In genomic region chr11:35447951-35448350, GRCm38 (mm10) we compare ENCODE assay signal across 17 mouse cellular contexts.
DNase-seq lines count a peak whose midpoint lies in the region; ATAC-seq and TF ChIP-seq lines count a peak whose summit lies in the region.
"Had no signal": no experiment of that assay in that cellular context is flagged by ENCODE, and none has a peak within 500 bp of the region (broad histone marks: within the 10 kb centered on the region; RNA-seq: fewer than 3 reads in every experiment).

No protein-coding gene starts in this region.

- peak; percentile 62 for DNase-seq in embryo, embryonic 11 days
- DNase-seq in embryo, embryonic 10 days (ENCODE audit: low spot score): no peak
- peak; percentile 15 for DNase-seq in lung, postnatal 0 days (ENCODE audit: low spot score)
- no peak for DNase-seq in lung, adult 18-20 months
- DNase-seq in spleen, postnatal 36 days (ENCODE audit: low spot score in 2 of 2): no peak
- DNase-seq: adrenal gland, postnatal 10 days; cerebellum, postnatal 10 days; gastrocnemius, postnatal 14 days; heart, postnatal 36 days; thymus, postnatal 14 days had no signal

- H3K27ac ChIP-seq in lung, postnatal 0 days (ENCODE audit: low read length): no peak overlapping the region
- H3K27ac ChIP-seq in intestine, postnatal 0 days (ENCODE audit: low read depth, low read length): no peak overlapping the region
- H3K27ac ChIP-seq in stomach, embryonic 16.5 days (ENCODE audit: low read length): no peak overlapping the region
- no peak overlapping the region for H3K27ac ChIP-seq in forebrain, embryonic 13.5 days
- H3K27ac ChIP-seq: hindbrain, postnatal 0 days; midbrain, embryonic 13.5 days had no signal

- no peak for TF ChIP-seq CTCF in lung, postnatal 0 days (IDR thresholded peaks at IDR 0.05)
- no peak for TF ChIP-seq CTCF in intestine, postnatal 0 days (IDR thresholded peaks at IDR 0.05; ENCODE audit: low read depth)

- H3K9ac ChIP-seq in lung, postnatal 0 days (replicated peaks; ENCODE audit: low read depth): no peak overlapping the region
- no peak overlapping the region for H3K9ac ChIP-seq in intestine, postnatal 0 days (ENCODE audit: low read depth, low read length)
- no peak overlapping the region for H3K9ac ChIP-seq in stomach, embryonic 16.5 days (ENCODE audit: low read length)
- no peak overlapping the region for H3K9ac ChIP-seq in forebrain, embryonic 13.5 days
- H3K9ac ChIP-seq: midbrain, embryonic 13.5 days had no signal

- no peaks in the 10 kb centered on the region for H3K4me1 ChIP-seq in lung, postnatal 0 days (ENCODE audit: insufficient read depth, low read depth, low read length)
- H3K4me1 ChIP-seq in intestine, postnatal 0 days (replicated peaks; ENCODE audit: control insufficient read depth, insufficient read depth, low read length): 0 out of 2 replicates have a peak, but pooled peaks cover 4% of the 10 kb centered on the region
- peaks cover 15% of the 10 kb centered on the region; the same call in 1 of the 2 replicates for H3K4me1 ChIP-seq in stomach, embryonic 16.5 days (ENCODE audit: control insufficient read depth, insufficient read depth, low read length)
- peaks cover 6% of the 10 kb centered on the region; the same call in 1 of the 2 replicates for H3K4me1 ChIP-seq in forebrain, embryonic 13.5 days

- no peaks in the 10 kb centered on the region for H3K36me3 ChIP-seq in lung, postnatal 0 days (ENCODE audit: insufficient read depth, low read length)
- H3K36me3 ChIP-seq in intestine, postnatal 0 days (ENCODE audit: control insufficient read depth, insufficient read depth): no peaks in the 10 kb centered on the region
- no peaks in the 10 kb centered on the region for H3K36me3 ChIP-seq in stomach, embryonic 16.5 days (ENCODE audit: control insufficient read depth, insufficient read depth, low read length)
- no peaks in the 10 kb centered on the region for H3K36me3 ChIP-seq in forebrain, embryonic 13.5 days (ENCODE audit: poor library complexity, severe bottlenecking)
- H3K36me3 ChIP-seq: midbrain, embryonic 13.5 days had no signal

- WGBS in lung, postnatal 0 days: 34% methylated on average over 9 of the region's 9 CpGs
- WGBS in intestine, postnatal 0 days: 17% methylated on average over 9 of the region's 9 CpGs
- WGBS in stomach, embryonic 16.5 days: 38% methylated on average over 9 of the region's 9 CpGs
- WGBS in forebrain, embryonic 13.5 days: 85% methylated on average over 9 of the region's 9 CpGs

- H3K4me3 ChIP-seq in lung, postnatal 0 days (ENCODE audit: low read depth, low read length): no peak overlapping the region
- H3K4me3 ChIP-seq in intestine, postnatal 0 days (ENCODE audit: low read depth, low read length): no peak overlapping the region
- H3K4me3 ChIP-seq in stomach, embryonic 16.5 days (replicated peaks; ENCODE audit: low read length): no peak overlapping the region
- H3K4me3 ChIP-seq in forebrain, embryonic 13.5 days: no peak overlapping the region
- H3K4me3 ChIP-seq: midbrain, embryonic 13.5 days had no signal

- ATAC-seq in lung, postnatal 0 days: no peak
- ATAC-seq in intestine, postnatal 0 days: 0 out of 2 replicates have a peak, but pooled peaks have one; percentile 22
- ATAC-seq in stomach, embryonic 16.5 days (ENCODE audit: insufficient read depth, low FRiP score): peak; percentile 41; the same call in 1 of the 2 replicates
- ATAC-seq in forebrain, embryonic 13.5 days: no peak
- ATAC-seq: forebrain, embryonic 16.5 days; hindbrain, postnatal 0 days; midbrain, embryonic 13.5 days had no signal

- H3K27me3 ChIP-seq in lung, postnatal 0 days (replicated peaks; ENCODE audit: insufficient read depth, low read length): no peaks in the 10 kb centered on the region
- no peaks in the 10 kb centered on the region for H3K27me3 ChIP-seq in intestine, postnatal 0 days (replicated peaks; ENCODE audit: control insufficient read depth, insufficient read depth, low read length)
- H3K27me3 ChIP-seq in stomach, embryonic 16.5 days (ENCODE audit: control insufficient read depth, insufficient read depth, low read length): no peaks in the 10 kb centered on the region
- H3K27me3 ChIP-seq in forebrain, embryonic 13.5 days: peaks cover 89% of the 10 kb centered on the region

- H3K9me3 ChIP-seq in lung, postnatal 0 days (ENCODE audit: low read length): no peaks in the 10 kb centered on the region
- no peaks in the 10 kb centered on the region for H3K9me3 ChIP-seq in intestine, postnatal 0 days (ENCODE audit: control insufficient read depth)
- no peaks in the 10 kb centered on the region for H3K9me3 ChIP-seq in stomach, embryonic 16.5 days (replicated peaks; ENCODE audit: control insufficient read depth, low read length)
- no peaks in the 10 kb centered on the region for H3K9me3 ChIP-seq in forebrain, embryonic 13.5 days (replicated peaks)
- H3K9me3 ChIP-seq: midbrain, embryonic 13.5 days had no signal

- TF ChIP-seq EP300 in lung, postnatal 0 days (IDR thresholded peaks at IDR 0.05): no peak

- H3K4me2 ChIP-seq in lung, postnatal 0 days (replicated peaks; ENCODE audit: low read depth, low read length): no peak overlapping the region
- H3K4me2 ChIP-seq in intestine, postnatal 0 days (replicated peaks; ENCODE audit: low read depth): 0 out of 2 replicates have a peak overlapping the region, but pooled peaks have one; percentile 13
- no peak overlapping the region for H3K4me2 ChIP-seq in stomach, embryonic 16.5 days (ENCODE audit: low read depth, low read length)
- no peak overlapping the region for H3K4me2 ChIP-seq in forebrain, embryonic 13.5 days
- H3K4me2 ChIP-seq: heart, embryonic 11.5 days; midbrain, embryonic 13.5 days had no signal

Comparison
In these comparisons a context has a peak if more than half of its experiments do, and no peak if none do; other contexts are left out.
1. DNase-seq: peak in embryo, embryonic 11 days (single experiment) and lung, postnatal 0 days (single experiment); none in embryo, embryonic 10 days (single experiment), lung, adult 18-20 months (0 of 2) and spleen, postnatal 36 days (0 of 2).
2. ATAC-seq: peak in intestine, postnatal 0 days (single experiment) and stomach, embryonic 16.5 days (single experiment); none in lung, postnatal 0 days (single experiment) and forebrain, embryonic 13.5 days (single experiment).